Mouse (Mus musculus) small intestine, adult 2 months (tissue): ENCODE data around the gene Hace1. TPM values are rescaled to one million over a fixed set of nuclear protein-coding genes. Genes with fewer than 3 reads are reported as not detected.
A peak's percentile ranks its signal among the peaks of the same experiment; 100 is the strongest.

Experiments
- H3K27ac ChIP-seq: fragments of 200-500 bp; 2 replicates; pipeline ENCODE4 v1.5.1; 2012; ENCODE audit warnings: low read depth, low read length, control low read depth, inconsistent platforms; ENCODE audit not compliant: insufficient read depth
- H3K27me3 ChIP-seq: fragments of 200-500 bp; 2 replicates; pipeline ENCODE4 v1.6.1; 2012; ENCODE audit warnings: mild to moderate bottlenecking, moderate library complexity, low read length, inconsistent platforms; ENCODE audit not compliant: control insufficient read depth, insufficient read depth
- H3K36me3 ChIP-seq: fragments of 200-500 bp; 2 replicates; pipeline ENCODE4 v1.6.1; 2012; ENCODE audit warnings: mild to moderate bottlenecking, low read length, control low read depth, inconsistent platforms; ENCODE audit not compliant: control insufficient read depth, insufficient read depth
- H3K4me1 ChIP-seq: fragments of 200-500 bp; 2 replicates; pipeline ENCODE4 v1.6.1; 2012; ENCODE audit warnings: low read length, inconsistent platforms, mixed read lengths; ENCODE audit not compliant: control insufficient read depth, insufficient read depth, insufficient read length
- H3K4me3 ChIP-seq: fragments of 200-500 bp; 2 replicates; pipeline ENCODE4 v1.5.1; 2012; ENCODE audit warnings: low read depth, mild to moderate bottlenecking, control low read depth, inconsistent platforms, low read length, moderate library complexity
- CTCF ChIP-seq: fragments of 200-500 bp; IDR thresholded peaks from 2 replicates; pipeline ENCODE4 v1.5.1; 2012; ENCODE audit warnings: low read depth, mild to moderate bottlenecking, control low read depth, inconsistent platforms, low read length, moderate library complexity, mixed read lengths; ENCODE audit not compliant: insufficient replicate concordance, insufficient read length; ENCODE audit errors: extremely low read depth
- POLR2A ChIP-seq: fragments of 200-500 bp; IDR thresholded peaks from 2 replicates; pipeline ENCODE4 v1.6.1; 2012; ENCODE audit warnings: low read depth, mild to moderate bottlenecking, control low read depth, inconsistent platforms, low read length, moderate library complexity
- WGBS: fragments of 180-500 bp; shearing (Covaris S2); methylation state at CpG from one replicate; pipeline ENCODE4 v1.1.7; 2018; 5-methylcytosine and 5-hydroxymethylcytosine counted together
- polyA plus RNA-seq: library from polyadenylated mRNA; depleted of rRNA; stranded (reverse); fragments of >200 nt; gene quantifications from 2 replicates; pipeline ENCODE4 v1.2.3, GENCODE M21; 2012

The Hace1 gene
- polyA plus RNA-seq, 1 experiment: 9.5 TPM

DNA sequence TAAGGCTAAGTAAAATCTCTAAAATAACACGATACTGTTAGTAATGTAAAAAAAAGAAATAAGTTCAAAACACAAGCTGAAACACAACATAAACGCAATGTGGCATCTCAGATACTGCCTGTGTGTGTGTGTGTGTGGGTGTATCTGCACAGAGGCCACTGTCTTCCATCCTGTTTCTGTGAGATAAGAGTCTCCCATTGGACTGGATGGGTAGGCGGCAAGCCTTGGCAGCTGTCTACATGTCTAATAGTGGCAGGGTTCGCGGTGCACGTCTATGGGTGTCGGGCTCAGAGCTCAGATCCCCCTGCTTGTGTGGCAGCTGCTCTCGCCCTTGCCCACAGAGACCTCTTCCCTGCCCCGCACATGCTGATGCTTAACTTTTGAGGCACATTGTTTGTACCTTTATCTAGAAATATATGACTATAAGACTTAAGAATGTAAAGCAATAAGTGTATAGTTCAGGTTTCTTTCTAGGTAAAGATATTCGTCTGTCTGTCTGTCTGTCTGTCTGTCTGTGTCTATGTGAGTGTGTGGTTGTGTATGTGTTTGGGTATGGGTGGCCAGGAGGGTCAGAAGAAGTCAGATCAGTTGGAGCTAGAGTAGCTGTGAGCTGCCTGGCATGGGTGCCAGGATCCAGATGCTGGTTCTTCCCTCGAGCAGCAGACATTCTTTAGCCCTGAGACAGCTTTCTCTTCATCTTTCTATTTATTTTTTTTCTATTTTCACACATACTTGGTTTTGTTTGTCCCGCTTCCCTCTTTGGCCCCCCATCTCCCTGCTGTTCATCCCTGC is 6.9 kb downstream of the Hace1 start:
- WGBS: 89% methylated on average over 12 of the region's 12 CpGs
- H3K27ac ChIP-seq: no peak overlapping the region
- TF ChIP-seq POLR2A (no peak), CTCF (no peak)
- H3K36me3 ChIP-seq: no peaks in the 10 kb centered on the region
- H3K27me3 ChIP-seq: no peaks in the 10 kb centered on the region
- H3K4me3 ChIP-seq: no peak overlapping the region
- H3K4me1 ChIP-seq: no peaks in the 10 kb centered on the region

DNA sequence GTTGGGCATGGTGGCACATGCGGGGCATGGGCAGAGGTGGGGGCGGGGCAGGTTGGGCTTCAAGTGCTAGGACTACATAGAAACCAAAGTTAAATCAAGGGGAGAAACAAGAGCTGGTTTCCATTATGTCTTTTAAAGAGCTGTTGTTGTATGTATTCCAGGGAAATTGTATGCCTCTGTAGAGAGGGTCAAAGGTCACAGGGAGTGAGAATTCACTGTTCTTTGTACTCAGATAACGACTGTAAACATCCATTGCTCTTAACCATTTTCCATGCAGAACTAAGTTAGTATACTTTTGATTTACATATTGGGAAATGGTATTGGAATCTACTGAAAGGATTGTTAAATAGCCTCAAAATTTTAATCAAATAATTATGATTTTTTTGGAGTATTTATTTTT is 28.2 kb downstream of the Hace1 start:
- peaks cover 6% of the 10 kb centered on the region for H3K4me1 ChIP-seq
- H3K4me3 ChIP-seq: no peak overlapping the region
- WGBS: 48% methylated on average over 3 of the region's 3 CpGs
- H3K36me3 ChIP-seq: peaks cover 4% of the 10 kb centered on the region
- TF ChIP-seq POLR2A (no peak), CTCF (no peak)
- no peaks in the 10 kb centered on the region for H3K27me3 ChIP-seq
- H3K27ac ChIP-seq: peak overlapping the region; percentile 32; the same call in 1 of the 2 replicates

DNA sequence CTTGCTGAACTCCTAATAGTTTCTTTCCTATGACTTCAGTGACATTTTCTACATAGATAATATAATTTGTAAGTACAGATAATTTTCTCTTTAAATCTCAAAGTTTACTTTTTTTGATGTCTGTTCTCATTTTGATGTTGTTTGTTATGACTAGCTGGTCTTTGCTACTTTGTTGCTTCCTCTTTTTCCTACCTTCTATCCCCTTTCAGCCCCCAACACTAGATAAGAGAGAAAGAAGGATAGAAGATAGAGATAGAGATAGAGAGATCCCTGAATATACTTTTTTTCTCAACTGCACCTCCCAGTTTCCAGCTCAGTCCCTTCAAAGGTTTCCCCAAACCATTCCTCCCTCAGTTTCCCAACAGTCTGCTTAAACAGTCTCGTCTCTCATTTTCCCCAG is 33.1 kb downstream of the Hace1 start:
- Histone ChIP-seq H3K36me3 (peaks cover 7% of the 10 kb centered on the region), H3K4me3 (no peak overlapping the region), H3K27ac (no peak overlapping the region), H3K4me1 (peaks cover under 1% of the 10 kb centered on the region; the same call in 1 of the 2 replicates), H3K27me3 (no peaks in the 10 kb centered on the region)
- WGBS: 97% methylated on average over 1 of the region's 1 CpGs
- no peak for TF ChIP-seq POLR2A
- TF ChIP-seq CTCF: no peak

DNA sequence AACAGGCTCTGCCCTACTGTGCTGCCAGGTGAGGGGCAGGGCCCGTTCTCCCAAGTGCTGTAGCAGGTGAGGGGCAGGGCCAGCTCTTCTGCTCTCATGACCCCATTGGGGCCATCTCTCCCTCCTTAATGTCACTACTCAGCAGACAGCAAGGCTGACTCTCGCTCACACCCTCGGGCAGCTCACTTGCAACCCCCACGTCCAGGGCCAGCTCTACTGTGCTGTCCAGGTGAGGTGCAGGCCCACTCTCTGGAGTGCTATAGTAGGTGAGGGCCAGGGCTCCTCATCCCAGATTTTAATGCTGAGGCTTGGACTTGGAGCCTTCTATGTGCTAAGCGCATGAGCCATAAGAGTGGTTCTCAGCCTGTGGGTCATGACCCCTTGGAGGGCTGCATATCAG is 38.4 kb downstream of the Hace1 start:
- Histone ChIP-seq H3K4me1 (no peaks in the 10 kb centered on the region), H3K27ac (no peak overlapping the region), H3K36me3 (peaks cover 10% of the 10 kb centered on the region), H3K4me3 (no peak overlapping the region), H3K27me3 (no peaks in the 10 kb centered on the region)
- TF ChIP-seq POLR2A (no peak), CTCF (no peak)
- 92% methylated on average over 5 of the region's 5 CpGs for WGBS

DNA sequence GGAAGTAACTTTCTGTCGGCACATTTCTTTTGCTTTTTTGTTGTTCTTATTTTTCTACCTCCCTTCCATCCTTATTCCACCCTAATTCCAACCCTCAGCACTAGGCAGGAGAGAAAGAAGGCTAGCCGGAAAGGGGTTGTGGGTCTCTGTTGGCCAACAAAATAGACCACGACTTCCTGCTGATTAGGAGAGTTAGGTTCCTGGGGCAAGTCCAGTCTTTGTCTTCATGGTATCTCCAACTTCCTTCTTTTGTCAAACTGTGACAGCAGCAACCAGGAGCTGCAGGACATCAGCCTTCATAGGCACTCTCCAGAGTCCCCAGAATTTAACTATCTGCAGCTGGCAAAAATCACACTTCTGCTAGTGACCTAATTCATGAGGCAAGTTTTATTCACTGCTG is 41.4 kb downstream of the Hace1 start:
- H3K27me3 ChIP-seq: no peaks in the 10 kb centered on the region
- H3K27ac ChIP-seq: no peak overlapping the region
- H3K4me3 ChIP-seq: no peak overlapping the region
- TF ChIP-seq POLR2A (no peak), CTCF (no peak)
- no peaks in the 10 kb centered on the region for H3K4me1 ChIP-seq
- WGBS: 78% methylated on average over 3 of the region's 3 CpGs
- peaks cover 11% of the 10 kb centered on the region for H3K36me3 ChIP-seq

DNA sequence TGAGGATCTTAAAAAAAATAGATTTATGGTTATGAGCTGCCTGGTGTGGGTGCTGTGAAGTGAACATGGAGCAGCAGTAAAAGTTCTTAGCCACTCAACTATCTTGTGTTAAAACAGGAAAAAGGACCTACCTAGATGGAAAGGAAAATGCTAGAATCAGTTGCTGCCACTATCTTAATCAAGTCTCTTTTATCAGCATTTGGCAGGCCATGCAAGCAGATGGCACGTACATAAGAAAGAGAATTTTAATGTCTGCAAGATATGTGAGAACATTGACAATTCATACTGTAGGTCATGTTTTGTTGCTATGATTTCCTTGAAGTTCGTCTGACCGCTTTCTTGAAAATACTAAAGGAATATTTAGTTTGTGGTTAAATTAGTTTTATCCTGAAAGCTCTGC is 54.4 kb downstream of the Hace1 start:
- no peak overlapping the region for H3K4me3 ChIP-seq
- TF ChIP-seq POLR2A (no peak), CTCF (no peak)
- no peak overlapping the region for H3K27ac ChIP-seq
- H3K27me3 ChIP-seq: no peaks in the 10 kb centered on the region; the same call in 1 of the 2 replicates
- no peaks in the 10 kb centered on the region for H3K36me3 ChIP-seq
- no peaks in the 10 kb centered on the region for H3K4me1 ChIP-seq
- 90% methylated on average over 3 of the region's 3 CpGs for WGBS

DNA sequence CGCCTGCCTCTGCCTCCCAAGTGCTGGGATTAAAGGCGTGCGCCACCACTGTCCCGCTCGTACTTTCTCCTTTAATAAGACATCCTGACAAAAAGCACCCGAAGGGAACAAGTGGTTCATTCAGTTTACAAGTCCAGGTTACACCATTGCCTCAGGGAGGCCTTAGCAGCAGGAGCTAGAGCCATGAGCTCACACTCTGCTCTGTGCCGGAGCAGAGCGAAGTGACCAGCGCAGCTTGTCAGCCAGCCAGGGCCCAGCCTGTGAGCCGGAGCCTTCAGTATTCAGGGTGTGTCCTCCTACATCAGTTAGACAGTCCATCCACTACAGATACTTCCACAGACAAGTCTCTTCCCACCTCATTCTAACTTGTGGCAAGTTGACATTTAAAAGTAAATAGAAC is 55.0 kb downstream of the Hace1 start:
- H3K4me3 ChIP-seq: no peak overlapping the region
- TF ChIP-seq POLR2A (no peak), CTCF (no peak)
- 93% methylated on average over 10 of the region's 10 CpGs for WGBS
- no peaks in the 10 kb centered on the region for H3K4me1 ChIP-seq
- no peaks in the 10 kb centered on the region for H3K36me3 ChIP-seq
- H3K27ac ChIP-seq: no peak overlapping the region
- no peaks in the 10 kb centered on the region; the same call in 1 of the 2 replicates for H3K27me3 ChIP-seq
